Mouse (Mus musculus) kidney, adult 2 months (tissue): ENCODE data around the gene Slc22a23.

ENCODE experiments used
- CTCF ChIP-seq: fragments of 200-500 bp; conservative IDR thresholded peaks from 2 replicates; pipeline ENCODE4 v1.5.1; 2011; ENCODE audit warnings: low read depth, mild to moderate bottlenecking, control low read depth, low read length, moderate library complexity, mixed read lengths; ENCODE audit not compliant: insufficient read depth, insufficient read length
- POLR2A ChIP-seq: fragments of 200-500 bp; IDR thresholded peaks from one replicate; pipeline ENCODE4 v1.6.1; 2011; ENCODE audit warnings: low read depth, low read length, control low read depth

DNA sequence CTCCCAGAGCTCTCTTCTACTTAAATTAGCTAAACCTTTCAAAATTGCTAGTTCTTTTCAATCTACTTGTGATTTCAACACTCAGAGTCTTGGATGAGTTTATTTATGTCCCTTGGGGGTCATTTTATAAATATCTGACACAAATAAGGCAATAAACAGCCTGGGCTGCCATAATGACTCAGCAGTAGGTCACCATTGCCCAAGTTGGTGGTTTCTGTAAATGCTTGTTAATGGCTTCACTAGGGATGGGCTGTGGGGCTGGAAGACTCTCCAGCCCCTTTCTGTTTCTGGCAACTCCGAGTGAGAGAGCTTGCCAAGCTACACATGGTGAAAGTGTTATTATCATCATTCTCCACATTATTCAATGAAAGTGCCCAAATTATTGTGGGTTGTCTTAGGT is 20.2 kb upstream of the Slc22a23 start:
- TF ChIP-seq POLR2A (no peak), CTCF (no peak)
